Mouse (Mus musculus): ENCODE measurements around the gene Zfpm1. TPM values are rescaled to one million over a fixed set of nuclear protein-coding genes. Genes with fewer than 3 reads are reported as not detected.

The Zfpm1 gene
- polyA plus RNA-seq, 1 experiment from 2014 or later: 2.1 TPM

Other genes with a start within 250 kb of the Zfpm1 start
- not detected in 2 replicates for gene Trhr2, start 78.6 kb downstream of the Zfpm1 start, polyA plus RNA-seq (2015; fragmentation: Nextera tagmentation; extraction: Ambion mirVana)
- gene Zc3h18, start 94.5 kb downstream of the Zfpm1 start, polyA plus RNA-seq (2015; fragmentation: Nextera tagmentation; extraction: Ambion mirVana): 28.1 and 32.4 TPM in 2 replicates
- not detected in 2 replicates for gene Il17c, start 139.9 kb downstream of the Zfpm1 start, polyA plus RNA-seq (2015; fragmentation: Nextera tagmentation; extraction: Ambion mirVana)
- gene Cyba, start 150.8 kb downstream of the Zfpm1 start, polyA plus RNA-seq (2015; fragmentation: Nextera tagmentation; extraction: Ambion mirVana): 241 and 270 TPM in 2 replicates
- gene Mvd, start 161.3 kb downstream of the Zfpm1 start, polyA plus RNA-seq (2015; fragmentation: Nextera tagmentation; extraction: Ambion mirVana): 40.3 and 40.7 TPM in 2 replicates
- 0.59 and 1.2 TPM in 2 replicates for gene Snai3, start 178.6 kb downstream of the Zfpm1 start, polyA plus RNA-seq (2015; fragmentation: Nextera tagmentation; extraction: Ambion mirVana)
- gene Rnf166, start 193.9 kb downstream of the Zfpm1 start, polyA plus RNA-seq (2015; fragmentation: Nextera tagmentation; extraction: Ambion mirVana): 31.3 and 36.4 TPM in 2 replicates
- 39.8 TPM in 2 replicates for gene Ctu2, start 194.0 kb downstream of the Zfpm1 start, polyA plus RNA-seq (2015; fragmentation: Nextera tagmentation; extraction: Ambion mirVana)

Data from stomach, embryonic 16.5 days (tissue).